Mouse (Mus musculus): ENCODE measurements around the gene Pycr1. TPM values are rescaled to one million over a fixed set of nuclear protein-coding genes. Genes with fewer than 3 reads are reported as not detected.
A peak's percentile ranks its signal among the peaks of the same experiment; 100 is the strongest.

Pycr1 gene
- polyA plus RNA-seq, 1 experiment: 41.7 TPM

DNA sequence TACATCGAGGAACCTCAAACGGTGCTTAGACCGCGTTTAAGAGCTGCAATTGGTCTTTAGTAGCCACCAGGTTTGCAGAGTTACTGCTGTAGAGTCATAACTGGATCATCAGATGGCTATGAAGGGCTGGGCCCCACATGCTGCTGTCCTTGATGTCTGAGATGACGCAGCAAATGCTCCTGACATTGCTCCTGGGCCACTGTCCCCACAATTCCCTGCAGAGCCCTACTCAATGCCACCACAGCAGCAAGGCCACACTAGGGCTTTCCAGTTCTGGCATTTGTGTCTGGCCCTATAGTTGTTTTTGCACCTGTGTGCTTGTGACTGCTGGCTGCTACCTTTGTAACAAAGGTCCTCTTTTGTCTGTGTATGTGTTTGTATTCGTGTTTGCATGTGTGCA lies 20.8 kb downstream of the Pycr1 start:
- TF ChIP-seq POLR2A (IDR thresholded peaks at IDR 0.05; ENCODE audit: insufficient read depth, low read length): no peak
- Histone ChIP-seq H3K4me1 (ENCODE audit: control insufficient read depth, insufficient read depth, low read length) (peaks cover 2% of the 10 kb centered on the region), H3K27ac (ENCODE audit: insufficient read depth, low read length) (no peak overlapping the region), H3K27me3 (ENCODE audit: control insufficient read depth, insufficient read depth, low read length, poor library complexity, severe bottlenecking) (no peaks in the 10 kb centered on the region), H3K9me3 (replicated peaks; ENCODE audit: control insufficient read depth, insufficient read depth, low read length, poor library complexity, severe bottlenecking) (no peaks in the 10 kb centered on the region), H3K9ac (ENCODE audit: low read depth, poor library complexity, severe bottlenecking) (no peak overlapping the region), H3K4me3 (ENCODE audit: low read depth, low read length) (no peak overlapping the region), H3K36me3 (ENCODE audit: control insufficient read depth, insufficient read depth, low read length, poor library complexity, severe bottlenecking) (no peaks in the 10 kb centered on the region)

DNA sequence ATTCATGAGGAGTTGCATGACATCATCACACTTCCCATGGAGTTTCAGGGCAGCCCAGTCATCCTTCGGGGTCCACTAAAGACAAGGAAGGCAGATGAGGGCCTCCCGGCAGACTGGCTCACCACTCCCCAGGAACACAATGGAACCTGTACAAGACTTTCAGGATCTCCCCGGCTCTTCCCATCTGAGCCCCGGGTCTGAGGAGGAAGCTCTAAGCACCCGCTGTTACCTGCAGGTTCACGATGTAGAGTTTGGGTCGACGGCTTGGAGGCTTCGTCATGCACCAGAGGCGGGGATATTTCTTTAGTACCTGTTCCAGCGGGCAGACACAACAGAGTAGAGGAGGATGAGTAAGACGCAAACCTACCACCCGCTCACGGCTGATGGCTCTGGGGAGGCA lies 23.4 kb downstream of the Pycr1 start:
- peak overlapping the region; percentile 35 for H3K4me3 ChIP-seq (ENCODE audit: low read depth, low read length)
- peak overlapping the region; percentile 43 for H3K9ac ChIP-seq (ENCODE audit: low read depth, poor library complexity, severe bottlenecking)
- TF ChIP-seq EP300 (IDR thresholded peaks at IDR 0.05; ENCODE audit: insufficient read depth, low read depth, low read length): no peak
- no peak for TF ChIP-seq CTCF (IDR thresholded peaks at IDR 0.05; ENCODE audit: low read depth, low read length)
- no peak for TF ChIP-seq POLR2A (IDR thresholded peaks at IDR 0.05; ENCODE audit: insufficient read depth, low read length)
- peaks cover 4% of the 10 kb centered on the region for H3K4me1 ChIP-seq (ENCODE audit: control insufficient read depth, insufficient read depth, low read length)
- H3K27ac ChIP-seq (ENCODE audit: insufficient read depth, low read length): 0 out of 2 replicates have a peak overlapping the region, but pooled peaks have one; percentile 9
- H3K36me3 ChIP-seq (ENCODE audit: control insufficient read depth, insufficient read depth, low read length, poor library complexity, severe bottlenecking): no peaks in the 10 kb centered on the region
- H3K27me3 ChIP-seq (ENCODE audit: control insufficient read depth, insufficient read depth, low read length, poor library complexity, severe bottlenecking): no peaks in the 10 kb centered on the region
- no peaks in the 10 kb centered on the region for H3K9me3 ChIP-seq (replicated peaks; ENCODE audit: control insufficient read depth, insufficient read depth, low read length, poor library complexity, severe bottlenecking)

DNA sequence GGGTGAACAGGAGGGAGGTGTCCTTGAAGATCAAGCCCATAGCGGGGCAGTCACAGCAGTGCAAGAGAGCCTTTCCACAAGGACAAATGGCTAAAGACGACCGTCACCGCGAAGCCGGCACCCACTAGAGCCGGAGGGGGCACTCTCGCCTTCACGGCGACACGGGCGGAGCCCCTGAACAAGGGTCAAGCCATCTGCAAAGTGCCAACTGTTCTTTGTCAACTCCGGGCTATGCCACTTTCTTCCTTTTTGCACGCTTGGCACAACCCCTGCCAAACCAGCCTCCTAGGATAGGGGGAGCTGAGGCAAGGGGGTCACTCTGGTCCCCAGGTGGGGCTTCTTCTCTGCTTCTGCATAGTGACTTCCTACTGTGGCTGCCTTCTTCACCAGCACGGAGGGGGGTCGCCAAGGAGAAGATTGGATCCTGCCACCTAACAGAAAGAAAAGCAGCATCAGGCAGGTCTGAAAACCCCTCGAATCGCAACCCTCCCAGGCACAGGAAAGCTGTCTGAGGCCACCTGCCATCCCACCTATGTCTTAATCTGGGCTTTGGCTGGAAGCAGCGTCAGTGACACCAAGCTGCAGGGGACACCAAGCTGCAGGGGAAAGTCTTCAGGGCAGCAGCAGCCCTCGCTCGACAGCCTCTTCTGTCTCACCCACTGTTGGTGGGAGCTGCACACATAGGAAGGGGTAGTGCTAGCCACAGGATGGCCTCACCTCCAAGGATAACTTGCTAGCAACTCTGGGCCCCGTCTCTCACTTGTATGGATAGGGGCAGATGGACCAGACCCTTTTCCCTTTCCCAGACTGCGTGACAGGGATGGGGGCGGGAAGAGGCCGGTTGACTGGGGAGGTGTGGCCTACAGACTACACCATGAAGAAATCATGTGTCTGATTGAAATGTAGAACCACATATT lies 24.7 kb downstream of the Pycr1 start:
- Histone ChIP-seq H3K9ac (ENCODE audit: low read depth, poor library complexity, severe bottlenecking) (peak overlapping the region; percentile 65), H3K9me3 (replicated peaks; ENCODE audit: control insufficient read depth, insufficient read depth, low read length, poor library complexity, severe bottlenecking) (no peaks in the 10 kb centered on the region), H3K27me3 (ENCODE audit: control insufficient read depth, insufficient read depth, low read length, poor library complexity, severe bottlenecking) (no peaks in the 10 kb centered on the region), H3K4me1 (ENCODE audit: control insufficient read depth, insufficient read depth, low read length) (peaks cover 4% of the 10 kb centered on the region), H3K36me3 (ENCODE audit: control insufficient read depth, insufficient read depth, low read length, poor library complexity, severe bottlenecking) (peaks cover 2% of the 10 kb centered on the region; the same call in 1 of the 2 replicates), H3K27ac (ENCODE audit: insufficient read depth, low read length) (peak overlapping the region; percentile 74), H3K4me3 (ENCODE audit: low read depth, low read length) (no peak overlapping the region)
- no peak for TF ChIP-seq EP300 (IDR thresholded peaks at IDR 0.05; ENCODE audit: insufficient read depth, low read depth, low read length)
- no peak for TF ChIP-seq POLR2A (IDR thresholded peaks at IDR 0.05; ENCODE audit: insufficient read depth, low read length)
- no peak for TF ChIP-seq CTCF (IDR thresholded peaks at IDR 0.05; ENCODE audit: low read depth, low read length)

DNA sequence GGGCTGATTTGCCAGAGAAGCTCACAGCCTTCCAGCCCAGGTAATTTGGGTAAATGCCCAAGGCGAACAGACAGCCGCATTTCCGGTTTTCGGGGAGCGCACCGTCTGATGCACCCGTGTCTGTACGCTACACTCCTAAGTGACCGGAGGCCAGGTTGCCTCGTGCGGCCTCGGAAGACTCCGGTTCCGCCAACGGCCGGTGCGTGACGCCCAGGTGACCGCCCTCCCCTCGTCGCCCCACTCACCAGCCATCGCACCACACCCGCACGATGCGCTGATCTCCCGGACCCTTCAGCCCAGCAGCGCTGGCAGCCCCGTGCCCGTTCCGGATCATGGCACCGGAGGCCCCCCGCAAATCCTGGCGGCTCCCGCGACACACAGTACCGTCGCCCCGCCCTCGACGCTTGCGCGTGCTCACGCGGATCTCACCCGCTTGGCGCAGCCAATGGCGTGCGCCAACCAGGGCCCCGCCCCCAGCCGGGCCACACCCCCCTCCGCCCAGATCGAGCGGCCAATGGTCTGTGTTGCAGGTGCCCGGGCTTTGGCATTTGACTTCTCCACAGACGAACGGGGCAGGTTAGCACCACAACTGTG lies 26.0 kb downstream of the Pycr1 start, which contains the start of gene Pcyt2:
Pcyt2 (minus strand) TSS at position 418 of the 594 bp plus-strand sequence.
- peak; percentile 58 for TF ChIP-seq POLR2A (IDR thresholded peaks at IDR 0.05; ENCODE audit: insufficient read depth, low read length)
- TF ChIP-seq CTCF (IDR thresholded peaks at IDR 0.05; ENCODE audit: low read depth, low read length): no peak
- Histone ChIP-seq H3K27ac (ENCODE audit: insufficient read depth, low read length) (peak within 1 kb of the TSS; percentile 74), H3K36me3 (ENCODE audit: control insufficient read depth, insufficient read depth, low read length, poor library complexity, severe bottlenecking) (peaks cover 9% of the 10 kb centered on the region), H3K9ac (ENCODE audit: low read depth, poor library complexity, severe bottlenecking) (peak within 1 kb of the TSS; percentile 65), H3K9me3 (replicated peaks; ENCODE audit: control insufficient read depth, insufficient read depth, low read length, poor library complexity, severe bottlenecking) (no peaks in the 10 kb centered on the region), H3K4me1 (ENCODE audit: control insufficient read depth, insufficient read depth, low read length) (peaks cover 4% of the 10 kb centered on the region), H3K4me3 (ENCODE audit: low read depth, low read length) (peak within 1 kb of the TSS; percentile 83), H3K27me3 (ENCODE audit: control insufficient read depth, insufficient read depth, low read length, poor library complexity, severe bottlenecking) (no peaks in the 10 kb centered on the region)

DNA sequence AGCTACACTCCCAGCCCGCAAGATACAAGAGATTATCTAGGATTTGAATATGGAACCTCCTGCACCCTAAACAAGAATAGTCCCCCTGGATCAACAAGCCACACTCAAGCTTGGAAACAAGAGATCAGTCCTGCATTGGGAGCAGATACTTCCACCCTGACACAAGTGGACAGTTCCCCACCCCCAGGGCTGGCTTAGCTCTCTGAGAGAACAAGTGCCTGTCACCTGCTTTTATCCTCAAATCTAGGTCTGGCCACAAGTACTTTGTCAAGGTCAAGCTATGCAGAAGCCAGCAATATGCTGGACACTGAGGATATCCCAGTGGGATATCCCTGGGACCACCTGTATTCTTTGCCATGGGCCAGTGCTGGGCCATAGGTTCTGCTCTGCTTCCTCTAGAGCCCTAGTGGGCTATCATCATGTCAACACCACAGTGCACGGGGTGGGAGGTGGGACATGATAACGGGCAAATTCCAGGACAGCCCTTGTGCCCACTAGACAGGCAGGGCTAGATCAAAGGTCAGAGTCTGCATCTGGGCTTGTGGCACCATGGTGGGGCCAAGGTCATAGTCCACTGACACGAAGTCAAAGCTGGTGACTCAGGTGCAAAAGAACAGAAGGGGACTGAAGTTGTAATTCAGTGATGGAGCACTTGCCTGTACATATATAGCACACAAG lies 26.8 kb downstream of the Pycr1 start:
- H3K9me3 ChIP-seq (replicated peaks; ENCODE audit: control insufficient read depth, insufficient read depth, low read length, poor library complexity, severe bottlenecking): no peaks in the 10 kb centered on the region
- H3K36me3 ChIP-seq (ENCODE audit: control insufficient read depth, insufficient read depth, low read length, poor library complexity, severe bottlenecking): peaks cover 10% of the 10 kb centered on the region
- peak overlapping the region; percentile 65 for H3K9ac ChIP-seq (ENCODE audit: low read depth, poor library complexity, severe bottlenecking)
- H3K4me1 ChIP-seq (ENCODE audit: control insufficient read depth, insufficient read depth, low read length): peaks cover 4% of the 10 kb centered on the region
- no peaks in the 10 kb centered on the region for H3K27me3 ChIP-seq (ENCODE audit: control insufficient read depth, insufficient read depth, low read length, poor library complexity, severe bottlenecking)
- H3K4me3 ChIP-seq (ENCODE audit: low read depth, low read length): peak overlapping the region; percentile 83
- peak overlapping the region; percentile 4; the same call in 1 of the 2 replicates for H3K27ac ChIP-seq (ENCODE audit: insufficient read depth, low read length)
- TF ChIP-seq POLR2A (IDR thresholded peaks at IDR 0.05; ENCODE audit: insufficient read depth, low read length) (no peak), EP300 (IDR thresholded peaks at IDR 0.05; ENCODE audit: insufficient read depth, low read depth, low read length) (no peak), CTCF (IDR thresholded peaks at IDR 0.05; ENCODE audit: low read depth, low read length) (no peak)

Measured in ES-Bruce4 (cell line).